In the genomic region with DNA sequence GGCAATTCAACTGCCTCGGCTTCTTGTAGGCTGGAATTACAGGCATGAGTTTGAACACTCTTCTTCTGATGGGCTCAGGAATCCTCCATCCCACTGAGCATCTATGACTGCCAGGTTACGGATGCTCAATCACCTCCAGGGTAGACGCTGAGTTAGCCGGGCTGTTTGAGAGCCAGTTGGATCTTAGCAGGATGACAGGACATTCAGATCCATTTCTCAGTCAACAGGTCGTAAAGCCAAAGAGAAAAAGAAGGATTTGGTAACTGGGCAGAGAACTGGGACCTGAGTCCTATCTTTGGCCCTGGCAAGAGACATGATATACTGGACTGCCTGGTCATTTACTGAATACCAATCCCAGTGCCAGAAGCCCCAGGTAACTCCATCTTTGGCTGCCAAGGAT, we compare ENCODE assay signal across 18 mouse cellular contexts. TPM values are rescaled to one million over a fixed set of nuclear protein-coding genes. Genes with fewer than 3 reads are reported as not detected.
DNase-seq lines count a peak whose midpoint lies in the region; TF ChIP-seq lines count a peak whose summit lies in the region.
"Had no signal": no experiment of that assay in that cellular context is flagged by ENCODE, and none has a peak within 500 bp of the region (broad histone marks: within the 10 kb centered on the region; RNA-seq: fewer than 3 reads in every experiment).

No protein-coding gene starts in this region.

- intact Hi-C loops in gastrocnemius, adult 2 months (cut with DNase I) = no loop called here
- intact Hi-C loops in gastrocnemius, postnatal 14 days (cut with DNase I; ENCODE audit: low total_unique reads) = no loop called here

- no peak overlapping the region for H3K4me3 ChIP-seq in gastrocnemius, adult 2 months
- H3K4me3 ChIP-seq: embryonic facial prominence, embryonic 10.5 days; embryonic facial prominence, embryonic 12.5 days; forebrain, embryonic 13.5 days; forebrain, embryonic 15.5 days had no signal

- DNase-seq in gastrocnemius, adult 2 months = peak; percentile 67
- no peak for DNase-seq in gastrocnemius, postnatal 4 days (ENCODE audit: low spot score in 2 of 2)
- DNase-seq in gastrocnemius, postnatal 14 days = peak; percentile 6
- DNase-seq in skeletal muscle tissue, adult 2 months (ENCODE audit: low read depth, low spot score) = peak; percentile 69
- DNase-seq in retina, postnatal 1 day = no peak
- no peak for DNase-seq in layer of hippocampus, adult 9-10 months (ENCODE audit: low spot score)
- no peak for DNase-seq in spleen, adult 18-20 months
- DNase-seq: adrenal gland, adult 2 months; adrenal gland, postnatal 14 days; adrenal gland, postnatal 36 days; cerebellum, adult 11-12 months; cerebellum, adult 9-10 months; cerebellum, postnatal 10 days; cerebellum, postnatal 25 days had no signal

- TF ChIP-seq CTCF in gastrocnemius, adult 2 months (IDR thresholded peaks at IDR 0.05) = no peak

- H3K27ac ChIP-seq in gastrocnemius, adult 2 months = peak overlapping the region; percentile 76
- H3K27ac ChIP-seq: embryonic facial prominence, embryonic 10.5 days; embryonic facial prominence, embryonic 12.5 days; forebrain, embryonic 13.5 days; forebrain, embryonic 15.5 days had no signal

RNA-seq across cellular contexts. Expression of gene Gfod2, which starts 19.2 kb away (rescaled TPM):
- total RNA-seq in gastrocnemius, adult 2 months (2021) = 1 to 10 TPM; 7.2 to 7.4 TPM
- 1 to 10 TPM; 5.2 to 6.0 TPM for total RNA-seq in gastrocnemius, postnatal 4 days (2021)
- total RNA-seq in gastrocnemius, postnatal 14 days (2021) = 1 to 10 TPM; 7.8 to 7.9 TPM

RNA-seq across cellular contexts. Expression of gene Enkd1, which starts 31.2 kb away (rescaled TPM):
- total RNA-seq in gastrocnemius, adult 2 months (2021) = under 1 TPM; 0.47 to 0.69 TPM
- total RNA-seq in gastrocnemius, postnatal 4 days (2021) = 1 to 10 TPM; 4.4 to 5.1 TPM
- 1 to 10 TPM; 1.6 to 1.7 TPM for total RNA-seq in gastrocnemius, postnatal 14 days (2021)

RNA-seq across cellular contexts. Expression of gene 4933405L10Rik, which starts 31.8 kb away (rescaled TPM):
- total RNA-seq in gastrocnemius, adult 2 months (2021) = not detected
- not detected for total RNA-seq in gastrocnemius, postnatal 4 days (2021)
- total RNA-seq in gastrocnemius, postnatal 14 days (2021) = not detected
- total RNA-seq: adrenal gland, adult 2 months; adrenal gland, postnatal 14 days; adrenal gland, postnatal 36 days had no signal

RNA-seq across cellular contexts. Expression of gene Pard6a, which starts 38.3 kb away (rescaled TPM):
- total RNA-seq in gastrocnemius, adult 2 months (2021) = 1 to 10 TPM; 5.0 to 6.0 TPM
- 1 to 10 TPM; 7.4 to 7.5 TPM for total RNA-seq in gastrocnemius, postnatal 4 days (2021)
- total RNA-seq in gastrocnemius, postnatal 14 days (2021) = 1 to 10 TPM; 5.2 to 7.0 TPM

RNA-seq across cellular contexts. Expression of gene Acd, which starts 38.3 kb away (rescaled TPM):
- 1 to 10 TPM; 4.2 to 5.3 TPM for total RNA-seq in gastrocnemius, adult 2 months (2021)
- total RNA-seq in gastrocnemius, postnatal 4 days (2021) = 10 to 100 TPM; 23.1 to 24.0 TPM
- total RNA-seq in gastrocnemius, postnatal 14 days (2021) = 10 to 100 TPM in 1 of 2 experiments, 1 to 10 TPM in 1; 9.2 to 10.3 TPM

Comparison
In these comparisons a context has a peak if more than half of its experiments do, and no peak if none do; other contexts are left out.
1. DNase-seq: peak in gastrocnemius, adult 2 months (single experiment), gastrocnemius, postnatal 14 days (single experiment) and skeletal muscle tissue, adult 2 months (single experiment); none in gastrocnemius, postnatal 4 days (0 of 2), retina, postnatal 1 day (single experiment), layer of hippocampus, adult 9-10 months (single experiment) and spleen, adult 18-20 months (0 of 2).